Mouse (Mus musculus): ENCODE results near the gene Grhl3. TPM values are rescaled to one million over a fixed set of nuclear protein-coding genes. Genes with fewer than 3 reads are reported as not detected.

The Grhl3 gene
- total RNA-seq, 2 experiments from 2014 or later, result not detected

DNA sequence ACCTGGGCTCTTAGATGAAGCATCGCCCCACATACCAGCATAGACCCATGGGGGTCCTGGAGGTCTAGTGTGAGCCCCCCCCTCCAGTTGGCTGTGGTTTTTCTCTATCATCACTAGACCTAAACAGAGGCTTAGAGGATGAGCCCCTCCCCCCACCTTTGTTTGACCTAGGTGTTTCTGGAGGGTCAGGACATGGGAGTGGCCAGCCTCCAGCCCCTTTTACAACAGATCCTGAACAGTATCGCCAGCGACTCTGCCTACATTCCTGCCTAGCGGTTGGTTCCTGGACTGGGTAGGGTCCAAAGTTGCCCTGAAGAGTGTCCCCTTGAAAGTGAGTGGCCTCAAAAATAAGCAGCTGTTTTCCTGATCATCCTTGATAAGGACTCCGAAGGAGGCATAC lies 5.1 kb upstream of the Grhl3 start:
- intact Hi-C loops (cut with DNase I), result no loop called here
- no peak for DNase-seq

DNA sequence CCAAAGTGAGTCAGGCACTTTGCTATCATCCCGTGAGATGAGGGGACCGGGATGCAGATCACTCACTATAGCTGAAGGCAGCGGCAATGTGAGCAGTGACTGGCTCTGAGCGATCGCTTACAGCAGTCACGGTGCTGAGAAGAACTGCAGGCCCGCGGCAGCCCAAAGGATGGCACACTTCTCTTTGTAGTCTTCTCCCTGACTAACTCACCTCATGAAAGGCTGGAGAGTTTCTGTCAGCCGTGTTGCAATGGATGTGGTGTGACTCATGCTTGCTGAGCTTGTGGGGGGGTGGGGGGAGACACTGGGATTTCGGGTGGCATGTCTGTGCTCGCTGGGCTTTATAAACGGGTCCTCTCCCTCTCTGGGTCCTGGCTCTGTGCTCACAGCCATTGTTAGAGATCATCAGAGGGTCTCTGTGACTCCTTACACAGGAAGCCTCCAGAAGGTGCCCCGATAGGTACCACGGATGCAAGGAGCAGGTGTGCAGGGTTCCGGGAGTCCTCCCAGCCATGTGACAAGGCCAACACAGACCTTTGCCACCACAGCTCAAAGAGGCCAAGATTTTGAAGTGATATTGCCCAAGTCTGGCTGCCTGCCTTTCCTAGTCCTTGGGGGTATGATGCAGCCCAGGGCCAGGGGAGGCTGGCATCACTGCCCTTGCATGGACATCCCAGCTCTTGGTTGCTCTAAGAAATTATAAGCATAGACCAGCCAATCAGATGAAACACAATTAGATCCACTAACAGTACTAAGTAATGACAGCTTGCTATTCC lies 2.1 kb upstream of the Grhl3 start:
- DNase-seq, result no peak
- intact Hi-C loops (cut with DNase I), result no loop called here

DNA sequence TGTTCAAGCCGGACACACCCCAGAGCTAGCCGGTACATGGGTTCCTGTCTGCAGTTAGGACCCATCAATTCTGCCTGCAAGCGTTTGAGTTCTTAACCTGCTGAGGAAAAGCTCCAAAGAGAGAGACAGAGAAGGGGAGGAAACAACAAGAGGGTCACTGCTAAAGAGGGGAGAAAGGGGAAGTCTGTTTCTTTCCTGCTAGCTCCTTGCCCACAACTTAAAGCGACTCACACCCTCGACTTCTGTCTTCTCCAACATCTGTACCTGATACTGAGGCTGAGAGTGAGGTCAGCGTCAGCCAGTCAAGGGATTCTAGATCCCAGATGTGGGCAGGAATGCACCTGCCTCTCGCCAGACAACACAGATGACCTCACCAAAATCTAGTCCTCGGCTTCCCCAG lies 1.2 kb downstream of the Grhl3 start:
- no peak for DNase-seq
- intact Hi-C loops (cut with DNase I), result no loop called here

DNA sequence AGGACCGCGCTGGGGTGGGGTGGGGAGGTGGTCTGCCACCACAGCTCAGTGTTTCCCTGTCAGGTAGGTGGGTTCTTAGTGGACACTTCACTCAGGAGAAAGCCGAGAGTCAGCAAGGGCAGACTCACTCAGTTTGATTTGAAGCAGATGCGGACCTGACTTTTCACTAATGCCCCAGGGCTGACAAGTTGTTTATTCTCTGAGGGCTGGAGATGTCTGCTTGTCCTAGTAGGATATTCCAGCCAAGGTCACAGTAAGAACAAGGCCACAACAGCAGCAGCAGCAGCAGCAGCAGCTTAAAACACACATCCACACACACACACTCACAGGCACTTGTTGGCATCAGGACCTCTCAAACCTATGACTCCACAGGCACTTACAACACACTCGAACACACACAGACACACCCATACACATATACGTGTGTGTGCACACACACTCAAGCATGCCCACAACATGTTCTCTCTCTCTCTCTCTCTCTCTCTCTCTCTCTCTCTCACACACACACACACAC lies 2.3 kb downstream of the Grhl3 start:
- intact Hi-C loops (cut with DNase I), result no loop called here
- no peak for DNase-seq

DNA sequence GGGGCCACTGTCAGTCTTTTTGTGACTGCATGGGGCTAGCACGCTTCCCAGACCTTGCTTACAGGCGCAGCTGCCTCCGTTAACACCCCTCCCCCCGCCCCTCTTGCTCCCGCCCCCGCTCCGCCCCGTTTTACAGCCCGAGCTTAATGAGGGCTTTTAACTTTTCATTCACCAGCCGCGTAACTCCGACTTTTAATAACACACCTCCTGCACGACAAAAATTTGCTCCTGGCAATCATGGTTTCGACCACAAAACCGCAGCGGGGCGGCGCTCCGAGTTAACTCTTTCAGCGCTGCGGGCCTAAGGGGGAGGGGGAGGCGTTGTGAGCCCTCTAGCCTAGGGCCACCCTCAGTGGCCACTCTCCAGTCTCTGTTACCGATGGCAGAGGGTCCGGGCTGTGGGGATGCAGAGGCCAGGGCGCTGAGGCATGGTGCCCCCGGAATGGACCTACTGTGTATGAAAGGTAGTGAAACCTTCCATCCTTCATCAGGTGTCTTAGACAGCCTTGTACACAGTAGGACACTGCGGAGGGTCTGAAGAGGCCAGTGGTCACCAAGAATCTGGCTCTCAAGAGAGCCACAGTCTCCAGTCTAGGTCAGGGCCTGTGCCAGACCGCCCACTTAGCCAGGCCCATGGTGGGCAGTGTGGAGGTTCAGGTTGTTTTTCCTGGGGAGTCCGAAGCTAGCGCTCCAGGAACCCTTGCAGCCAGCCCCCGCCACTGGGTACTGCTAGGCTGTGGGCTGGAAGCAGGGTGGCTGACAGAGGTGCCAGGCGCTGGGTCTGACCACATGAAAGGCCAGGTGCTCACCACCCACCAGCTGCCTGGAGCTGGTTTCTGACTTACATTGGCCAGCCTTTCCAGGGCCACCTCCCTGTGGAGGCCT lies 3.0 kb downstream of the Grhl3 start:
- intact Hi-C loops (cut with DNase I), result no loop called here
- peak; percentile 17 to 39 for DNase-seq

DNA sequence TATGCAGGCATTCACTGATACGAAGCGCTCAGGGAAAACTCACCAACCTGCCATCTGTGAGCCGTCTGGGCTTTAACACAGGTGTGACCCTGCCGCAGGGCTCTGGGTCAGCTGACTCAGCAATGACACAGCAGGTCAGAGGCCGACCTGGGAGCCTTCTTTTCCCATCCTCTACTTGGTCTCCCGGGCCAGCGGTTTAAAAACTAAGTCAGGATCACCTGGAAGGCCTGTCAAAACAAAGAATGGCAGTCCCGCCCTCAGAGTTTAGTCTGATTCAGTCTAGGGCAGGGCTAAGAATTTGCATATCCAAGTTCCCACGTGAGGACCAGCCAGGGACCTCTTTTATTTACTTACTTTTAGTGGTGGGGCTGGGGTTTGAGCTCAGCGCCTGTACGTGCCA lies 4.2 kb downstream of the Grhl3 start:
- intact Hi-C loops (cut with DNase I), result loop anchor here (5.0 kb wide), 1 partner anchor 47 kb away; no protein-coding TSS in a partner anchor
- DNase-seq, result no peak

DNA sequence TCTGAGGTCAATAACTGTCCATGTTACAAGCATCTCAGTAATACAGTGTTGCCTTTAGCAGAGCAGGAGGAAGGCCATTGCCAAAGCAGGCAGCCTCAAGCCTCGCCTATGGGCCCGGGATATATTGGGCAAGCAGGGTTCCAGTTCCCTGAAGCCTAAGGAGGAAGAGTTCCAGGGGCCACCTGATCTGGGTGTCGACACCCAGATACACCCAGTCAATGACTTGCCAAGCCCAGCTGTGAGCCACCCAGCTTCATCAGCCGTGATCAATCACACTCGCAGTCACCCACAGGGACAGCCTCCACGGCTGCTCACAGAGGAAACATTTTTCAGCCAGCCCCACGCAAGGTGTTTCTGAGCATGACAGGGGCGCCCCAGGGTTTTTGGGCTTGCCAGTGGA lies 5.9 kb downstream of the Grhl3 start:
- DNase-seq, result no peak
- intact Hi-C loops (cut with DNase I), result loop anchor here (5.0 kb wide), 1 partner anchor 45 kb away; no protein-coding TSS in a partner anchor

DNA sequence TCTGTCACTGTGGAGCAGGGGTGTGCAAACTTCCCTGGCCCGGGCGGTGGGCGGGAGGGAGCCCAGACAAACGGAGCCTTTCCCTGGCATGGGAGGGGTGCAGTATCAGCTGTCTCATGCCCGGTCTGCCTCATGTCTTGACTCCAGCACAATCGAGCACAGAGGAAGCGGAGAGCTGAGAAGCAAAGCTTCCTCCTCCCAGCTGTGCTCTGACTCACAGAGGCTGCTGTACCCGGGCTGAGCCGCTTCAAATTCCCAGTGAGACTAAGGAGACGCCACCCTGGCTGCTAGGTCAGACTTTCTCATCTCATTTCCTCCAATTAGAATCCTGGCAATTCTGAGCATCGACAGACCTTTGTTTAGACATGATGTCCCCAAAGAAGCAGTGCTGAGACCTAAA lies 6.4 kb downstream of the Grhl3 start:
- DNase-seq, result peak; percentile 25 to 41
- intact Hi-C loops (cut with DNase I), result loop anchor here (5.0 kb wide), 1 partner anchor 45 kb away; no protein-coding TSS in a partner anchor

DNA sequence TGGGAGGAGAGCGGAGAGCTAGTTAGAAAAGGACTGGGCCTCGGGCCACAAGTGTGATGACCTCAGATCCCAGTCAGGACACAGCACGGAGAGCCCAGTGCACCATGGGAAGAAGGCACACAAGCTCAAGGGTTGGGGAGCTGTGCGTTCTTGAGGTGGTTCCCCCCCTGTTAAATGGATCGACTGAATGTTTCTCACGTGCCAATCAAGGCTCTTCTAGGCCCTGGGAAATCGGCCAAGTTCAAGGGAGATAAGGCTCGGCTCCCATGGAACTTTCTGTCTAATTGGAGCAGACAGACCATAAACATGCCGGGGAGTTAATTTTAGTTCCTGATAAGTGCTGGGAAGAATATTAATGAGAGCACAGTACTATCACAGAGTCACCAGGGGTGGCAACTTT lies 8.0 kb downstream of the Grhl3 start:
- DNase-seq, result peak; percentile 63 to 73
- intact Hi-C loops (cut with DNase I), result loop anchor here (2.0 to 5.0 kb wide), 2 partner anchors 43 to 93 kb away; no protein-coding TSS in a partner anchor

DNA sequence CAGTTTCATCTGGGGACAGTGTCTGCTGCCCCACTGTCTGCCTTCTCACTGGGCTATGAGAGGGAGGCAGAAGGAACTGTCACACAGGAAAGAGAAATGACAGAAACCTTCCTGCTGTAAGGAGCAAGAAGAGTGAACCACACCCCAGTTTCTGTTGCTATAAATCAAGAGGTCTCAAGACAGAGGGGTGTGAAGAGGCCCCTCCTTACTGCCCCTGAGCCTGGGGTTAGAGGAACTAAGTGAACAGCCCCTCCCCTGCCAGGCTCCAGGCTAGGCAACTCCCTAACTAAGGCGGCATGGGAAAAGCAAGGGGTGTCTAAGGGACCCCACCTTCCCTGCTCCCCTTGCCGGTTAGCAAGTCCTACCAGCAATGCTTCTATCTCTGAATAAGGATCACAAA lies 9.6 kb downstream of the Grhl3 start:
- intact Hi-C loops (cut with DNase I), result loop anchor here (2.0 kb wide), 1 partner anchor 95 kb away; no protein-coding TSS in a partner anchor
- no peak for DNase-seq

DNA sequence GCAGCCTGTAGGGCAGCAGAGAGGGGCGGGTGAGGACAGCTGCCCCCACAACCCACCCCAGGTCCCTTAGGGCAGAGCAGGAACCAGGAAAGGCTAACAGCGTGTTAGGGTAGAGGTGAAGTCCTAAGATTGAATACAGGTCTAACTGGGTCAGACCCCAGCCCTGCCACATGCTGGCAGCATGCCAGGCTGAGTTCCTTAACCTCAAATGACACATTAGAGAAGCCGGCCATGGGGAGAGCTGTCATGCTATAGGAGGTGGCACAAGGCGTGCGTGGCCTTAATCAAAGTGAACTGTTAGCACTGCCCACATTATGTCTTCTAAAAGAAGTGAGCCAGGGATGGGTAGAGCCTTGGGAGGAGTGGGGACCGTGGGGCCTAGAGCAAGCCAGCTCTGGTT lies 24.1 kb downstream of the Grhl3 start:
- DNase-seq, result no peak
- intact Hi-C loops (cut with DNase I), result no loop called here

DNA sequence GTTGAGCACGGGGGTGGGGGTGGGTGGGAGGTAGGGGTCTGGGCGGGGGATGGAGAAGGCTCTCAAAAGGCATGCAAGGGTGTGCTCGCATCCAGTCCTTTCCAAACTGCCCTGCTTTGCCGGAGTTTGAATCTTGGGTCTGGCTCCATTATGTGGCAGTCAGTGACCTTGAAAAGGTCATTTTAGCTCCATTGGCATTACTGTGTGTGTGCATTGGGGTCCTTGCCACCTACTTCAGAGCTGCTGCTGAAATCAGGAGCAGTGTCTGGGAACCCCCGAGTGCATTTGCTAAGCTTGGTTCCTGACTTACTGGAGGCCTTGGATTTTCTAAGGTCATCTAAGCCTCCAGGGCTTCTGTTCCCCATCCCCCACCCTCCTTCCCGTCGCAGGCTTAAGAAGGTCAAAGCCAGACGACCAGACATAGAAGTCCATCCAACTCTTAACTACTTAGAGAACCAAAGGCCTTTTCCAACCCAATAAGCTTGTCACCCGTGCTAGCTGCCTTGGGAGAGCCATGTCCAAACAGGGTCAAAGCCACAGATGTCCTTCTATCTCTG lies 24.8 kb downstream of the Grhl3 start:
- intact Hi-C loops (cut with DNase I), result no loop called here
- DNase-seq, result no peak

DNA sequence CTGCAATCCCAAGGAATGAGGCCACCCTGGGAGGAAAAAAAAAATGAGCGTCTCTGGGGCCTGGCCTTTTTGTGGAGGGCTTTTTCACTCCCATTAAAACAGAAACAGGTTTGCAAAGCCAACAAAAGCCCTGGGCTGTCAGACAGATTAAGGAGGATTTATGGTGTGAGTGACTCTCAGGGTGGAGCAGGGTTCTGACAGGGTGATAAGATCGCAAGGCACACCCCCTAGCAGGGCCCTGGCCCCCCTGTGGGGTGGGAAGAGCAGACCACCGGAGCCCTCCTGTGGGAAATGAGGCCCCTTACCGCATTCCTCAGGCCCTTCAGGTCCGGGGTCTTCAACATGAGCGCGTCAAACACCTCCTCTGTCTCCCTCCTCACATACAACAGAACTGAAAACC lies 25.3 kb downstream of the Grhl3 start:
- DNase-seq, result no peak
- intact Hi-C loops (cut with DNase I), result no loop called here

DNA sequence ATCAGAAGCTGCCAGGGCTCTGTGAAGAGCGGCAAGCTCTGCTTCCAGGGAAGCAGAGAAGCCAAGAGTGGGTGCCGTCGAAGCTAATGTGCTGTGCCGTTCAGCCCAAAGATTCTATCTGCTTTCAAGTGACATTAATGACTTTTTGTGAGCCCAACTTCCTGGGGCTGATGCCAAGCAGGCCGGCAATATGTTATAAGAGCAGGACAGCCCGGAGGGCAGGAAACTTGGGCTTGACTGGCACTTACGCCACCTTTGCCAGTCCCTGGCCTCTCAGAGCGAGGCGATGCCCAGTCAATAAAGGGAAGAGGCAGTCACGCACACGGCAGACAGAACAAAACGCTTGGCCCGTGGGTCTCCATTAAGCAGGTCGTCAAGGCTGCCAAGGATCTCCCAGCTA lies 25.9 kb downstream of the Grhl3 start:
- intact Hi-C loops (cut with DNase I), result no loop called here

DNA sequence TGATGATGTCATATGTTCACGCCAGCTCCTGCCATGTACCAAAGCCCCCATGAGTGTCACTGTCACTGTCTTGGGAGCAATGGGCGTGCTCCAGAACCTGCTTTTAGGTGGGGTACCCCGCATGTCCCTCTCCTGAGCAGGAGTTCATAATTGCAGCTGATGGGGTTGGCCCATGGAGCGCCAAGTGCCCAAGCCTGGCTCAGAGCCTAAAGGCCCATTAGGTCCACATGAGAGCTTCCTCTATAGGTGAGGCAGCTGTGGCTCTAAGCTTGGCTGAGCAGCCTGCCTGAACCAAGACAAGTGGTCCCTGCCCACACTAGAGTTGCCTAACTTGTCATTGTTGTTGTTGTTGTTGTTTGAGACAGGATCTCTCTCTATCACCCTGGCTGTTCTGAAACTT lies 26.6 kb downstream of the Grhl3 start:
- intact Hi-C loops (cut with DNase I), result no loop called here

More for the DNA sequence above, 25.9 kb downstream of the Grhl3 start:
- DNase-seq, result no peak

DNA sequence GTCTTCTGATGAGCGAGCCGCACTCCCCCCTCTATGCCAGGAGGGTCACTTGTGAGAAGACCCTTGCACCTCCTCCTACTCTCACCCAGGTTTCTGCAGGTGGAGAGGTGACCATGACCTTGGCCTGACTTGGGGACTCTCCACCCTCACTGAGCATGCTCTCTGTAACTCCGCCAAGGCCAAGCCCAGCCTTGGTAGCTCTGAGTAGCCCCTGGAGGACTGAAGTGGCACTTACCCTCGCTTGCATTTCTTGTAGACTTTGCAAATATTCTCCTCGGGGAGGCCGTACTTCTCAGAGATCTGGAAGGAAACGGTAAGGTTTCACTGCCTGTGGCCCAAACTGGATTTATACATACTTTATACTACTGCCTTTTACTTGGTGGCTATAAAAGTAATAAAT lies 27.4 kb downstream of the Grhl3 start:
- DNase-seq, result no peak

More for the DNA sequence above, 26.6 kb downstream of the Grhl3 start:
- no peak for DNase-seq

DNA sequence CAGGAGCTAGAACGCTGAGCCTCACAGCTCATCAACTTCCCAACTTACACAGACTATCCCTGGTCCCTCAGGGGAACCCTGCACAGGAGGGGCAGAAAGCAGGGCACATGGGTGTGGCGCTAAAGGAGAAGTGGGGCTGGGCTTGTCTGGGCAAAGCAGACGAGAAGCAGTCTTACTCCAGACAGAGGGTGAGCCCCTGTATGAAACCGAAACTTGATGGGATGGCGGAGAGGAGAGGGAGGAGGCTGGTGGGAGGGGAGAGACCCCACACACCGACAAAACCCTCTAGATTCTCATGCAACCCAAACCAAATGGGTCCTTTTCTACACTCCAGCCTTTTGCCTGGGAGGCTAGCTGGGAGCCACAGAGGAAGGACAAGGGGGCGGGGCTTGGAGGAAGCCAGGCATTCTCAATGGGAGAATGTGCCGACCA lies 28.3 kb downstream of the Grhl3 start:
- DNase-seq, result peak; percentile 27 to 44
- intact Hi-C loops (cut with DNase I), result no loop called here

More for the DNA sequence above, 27.4 kb downstream of the Grhl3 start:
- intact Hi-C loops (cut with DNase I), result no loop called here

DNA sequence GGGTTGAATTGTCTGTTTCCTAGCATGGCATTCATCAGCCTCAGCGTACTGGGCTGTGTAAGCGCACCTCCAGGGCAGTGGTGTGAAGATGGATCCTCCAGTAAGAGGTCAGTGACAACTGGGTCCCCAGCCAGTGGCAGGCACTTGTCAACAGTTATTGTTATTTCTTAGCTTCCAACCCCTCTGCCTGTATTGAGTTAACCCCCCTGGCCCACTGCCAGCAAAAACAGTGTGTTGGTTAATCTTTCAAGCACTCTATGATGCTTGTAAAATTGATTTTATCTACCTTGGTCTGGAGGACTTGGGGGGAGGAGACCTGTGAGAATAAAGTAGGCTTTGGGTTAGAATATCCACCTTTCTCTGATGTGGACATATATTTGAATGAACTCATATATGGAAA lies 29.1 kb downstream of the Grhl3 start:
- no peak for DNase-seq
- intact Hi-C loops (cut with DNase I), result no loop called here

DNA sequence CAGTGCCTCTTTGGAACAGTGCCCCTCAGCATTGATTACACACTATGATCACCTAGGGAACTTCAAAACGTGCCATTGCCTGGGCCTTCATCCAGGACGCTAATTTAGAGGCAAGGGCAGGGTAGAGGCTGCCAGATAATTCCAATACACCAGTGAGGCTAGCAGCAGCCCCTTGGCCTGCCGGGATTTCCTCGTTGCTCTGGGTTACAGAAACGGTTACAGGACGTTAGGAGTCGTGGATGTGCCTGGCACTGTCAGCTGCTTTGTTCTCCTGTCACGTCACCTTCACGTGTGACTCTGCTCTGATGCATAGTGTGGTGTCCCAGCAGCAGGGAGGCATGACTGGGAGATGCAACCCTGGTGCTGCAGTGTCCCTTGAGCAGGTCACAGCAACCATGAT lies 33.4 kb downstream of the Grhl3 start:
- DNase-seq, result no peak
- intact Hi-C loops (cut with DNase I), result no loop called here

DNA sequence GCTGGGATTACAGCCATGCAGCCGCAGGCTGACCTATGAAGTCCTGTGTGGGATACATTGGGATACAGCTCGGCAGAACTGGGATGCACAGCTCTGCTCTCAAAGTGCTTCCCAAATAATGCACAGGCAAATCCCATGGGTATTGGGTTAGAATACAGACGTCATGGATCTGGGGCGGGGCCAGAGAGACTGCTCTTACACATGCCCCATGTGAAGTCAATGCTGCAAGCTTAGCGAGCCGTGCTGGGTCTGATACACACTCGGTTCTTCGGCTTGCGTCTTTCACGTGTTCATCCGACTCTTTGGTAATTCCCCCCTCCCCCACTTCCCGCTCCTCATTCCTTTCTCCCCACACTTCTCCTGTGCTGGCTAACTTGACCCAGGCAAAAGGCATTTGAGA lies 34.4 kb downstream of the Grhl3 start:
- no peak for DNase-seq
- intact Hi-C loops (cut with DNase I), result no loop called here

DNA sequence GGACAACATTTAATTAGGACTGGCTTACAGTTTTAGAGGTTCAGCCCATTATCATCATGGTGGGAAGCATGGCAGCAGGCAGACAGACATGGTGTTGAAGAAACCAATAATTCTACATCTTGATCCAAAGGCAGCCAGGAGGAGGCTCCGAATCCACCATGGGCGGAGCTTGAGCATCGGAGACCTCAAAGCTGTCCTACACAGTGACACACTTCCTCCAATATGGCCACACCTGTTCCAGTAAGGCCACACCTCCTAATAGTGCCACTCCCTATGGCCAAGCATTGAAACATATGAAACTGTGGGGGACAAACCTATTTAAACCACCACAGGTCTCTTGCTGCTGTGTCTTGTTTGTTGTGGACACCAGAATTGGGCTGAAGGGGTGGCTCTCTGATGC lies 38.4 kb downstream of the Grhl3 start:
- DNase-seq, result no peak
- intact Hi-C loops (cut with DNase I), result no loop called here
